36 mouse cellular contexts compared by ENCODE assay signal in genomic region chr1:34468500-34468899, GRCm38 (mm10). TPM values are rescaled to one million over a fixed set of nuclear protein-coding genes. Genes with fewer than 3 reads are reported as not detected.
A peak's percentile ranks its signal among the peaks of the same experiment; 100 is the strongest.
DNase-seq lines count a peak whose midpoint lies in the region; ATAC-seq and TF ChIP-seq lines count a peak whose summit lies in the region.
"Had no signal": no experiment of that assay in that cellular context is flagged by ENCODE, and none has a peak within 500 bp of the region (broad histone marks: within the 10 kb centered on the region; RNA-seq: fewer than 3 reads in every experiment).

No protein-coding gene starts in this region.

- in situ Hi-C loops in ES-E14 (cut with MboI; ENCODE audit: low sequenced_read_pairs in 2 of 2, unreplicated experiment in 2 of 2) = no loop called here

- no peak for ATAC-seq in lung, embryonic 15.5 days (ENCODE audit: borderline replicate concordance, extremely low read depth, low FRiP score, low TSS enrichment)
- ATAC-seq in granulocyte monocyte progenitor cell, adult 5-6 weeks (replicated peaks; ENCODE audit: poor library complexity, severe bottlenecking) = peak; percentile 8; the same call in 1 of the 2 replicates
- ATAC-seq in hindbrain, embryonic 12.5 days (ENCODE audit: low FRiP score) = no peak
- ATAC-seq: activated CD4-positive, CD25-positive, alpha-beta regulatory T cell, adult 4 months; forebrain, embryonic 16.5 days; hindbrain, postnatal 0 days; inflammation-experienced regulatory T-cells, adult 6 months; intestine, embryonic 16.5 days; Patski had no signal

- no peaks in the 10 kb centered on the region for H3K36me3 ChIP-seq in lung, embryonic 15.5 days
- H3K36me3 ChIP-seq in ES-E14 (ENCODE audit: control insufficient read depth, insufficient read depth, low read length, poor library complexity, severe bottlenecking) = no peaks in the 10 kb centered on the region
- no peaks in the 10 kb centered on the region for H3K36me3 ChIP-seq in hindbrain, embryonic 12.5 days
- H3K36me3 ChIP-seq in embryonic facial prominence, embryonic 10.5 days (replicated peaks) = no peaks in the 10 kb centered on the region
- H3K36me3 ChIP-seq: embryonic facial prominence, embryonic 13.5 days; forebrain, embryonic 12.5 days; heart, embryonic 12.5 days; heart, embryonic 15.5 days; hindbrain, embryonic 10.5 days had no signal

- H3K27me3 ChIP-seq in lung, embryonic 15.5 days = no peaks in the 10 kb centered on the region; the same call in 1 of the 2 replicates
- H3K27me3 ChIP-seq in hindbrain, embryonic 12.5 days = peaks cover 25% of the 10 kb centered on the region
- H3K27me3 ChIP-seq in embryonic facial prominence, embryonic 10.5 days (replicated peaks; ENCODE audit: low read depth, poor library complexity, severe bottlenecking) = peaks cover 31% of the 10 kb centered on the region
- H3K27me3 ChIP-seq: CH12.LX; heart, embryonic 15.5 days had no signal

- WGBS in lung, embryonic 15.5 days = 67% methylated on average over 4 of the region's 4 CpGs
- 74% methylated on average over 4 of the region's 4 CpGs for WGBS in hindbrain, embryonic 12.5 days
- 69% methylated on average over 4 of the region's 4 CpGs for WGBS in embryonic facial prominence, embryonic 10.5 days

- H3K4me2 ChIP-seq in lung, embryonic 15.5 days = no peak overlapping the region
- H3K4me2 ChIP-seq in hindbrain, embryonic 12.5 days (replicated peaks) = no peak overlapping the region
- H3K4me2 ChIP-seq: embryonic facial prominence, embryonic 13.5 days; forebrain, embryonic 12.5 days; heart, embryonic 12.5 days; heart, embryonic 15.5 days; hindbrain, embryonic 14.5 days had no signal

- no peak overlapping the region for H3K4me3 ChIP-seq in lung, embryonic 15.5 days
- H3K4me3 ChIP-seq in ES-E14 (ENCODE audit: insufficient read depth in 1 of 2, low read depth in 1 of 2, low read length in 2 of 2, poor library complexity in 1 of 2, severe bottlenecking in 1 of 2) = no peak overlapping the region
- H3K4me3 ChIP-seq in hindbrain, embryonic 12.5 days = no peak overlapping the region
- H3K4me3 ChIP-seq in embryonic facial prominence, embryonic 10.5 days = no peak overlapping the region
- H3K4me3 ChIP-seq: embryonic facial prominence, embryonic 13.5 days; erythroblast, embryonic 14.5 days; forebrain, embryonic 12.5 days; gastrocnemius, adult 2 months; heart, embryonic 12.5 days; heart, embryonic 15.5 days; hindbrain, embryonic 10.5 days had no signal

- peaks cover 17% of the 10 kb centered on the region for H3K4me1 ChIP-seq in lung, embryonic 15.5 days
- peaks cover 2 to 21% of the 10 kb centered on the region in 2 experiments; a peak in 3 of 4 replicates for H3K4me1 ChIP-seq in ES-E14 (ENCODE audit: control insufficient read depth in 2 of 2, insufficient read depth in 2 of 2, low read length in 2 of 2, poor library complexity in 1 of 2)
- peaks cover 13% of the 10 kb centered on the region for H3K4me1 ChIP-seq in hindbrain, embryonic 12.5 days
- peaks cover 16% of the 10 kb centered on the region for H3K4me1 ChIP-seq in embryonic facial prominence, embryonic 10.5 days
- H3K4me1 ChIP-seq: embryonic facial prominence, embryonic 13.5 days had no signal

- peak overlapping the region; percentile 49; the same call in 1 of the 2 replicates for H3K27ac ChIP-seq in lung, embryonic 15.5 days
- H3K27ac ChIP-seq in ES-E14 (ENCODE audit: insufficient read depth, low read depth, low read length, poor library complexity, severe bottlenecking) = peak overlapping the region; percentile 67; the same call in 1 of the 2 replicates
- H3K27ac ChIP-seq in hindbrain, embryonic 12.5 days = no peak overlapping the region
- H3K27ac ChIP-seq in embryonic facial prominence, embryonic 10.5 days (replicated peaks) = no peak overlapping the region
- H3K27ac ChIP-seq: embryonic facial prominence, embryonic 13.5 days; forebrain, embryonic 12.5 days; gastrocnemius, adult 2 months; heart, embryonic 15.5 days; hindbrain, embryonic 10.5 days; hindbrain, embryonic 14.5 days; hindbrain, postnatal 0 days had no signal

- no peak overlapping the region for H3K9ac ChIP-seq in lung, embryonic 15.5 days
- H3K9ac ChIP-seq in ES-E14 (ENCODE audit: insufficient read depth, low read depth, low read length, poor library complexity, severe bottlenecking) = 0 out of 2 replicates have a peak overlapping the region, but pooled peaks have one; percentile 5
- no peak overlapping the region for H3K9ac ChIP-seq in hindbrain, embryonic 12.5 days
- H3K9ac ChIP-seq: embryonic facial prominence, embryonic 13.5 days; forebrain, embryonic 12.5 days; heart, embryonic 12.5 days; heart, embryonic 15.5 days; hindbrain, embryonic 14.5 days had no signal

- no peaks in the 10 kb centered on the region for H3K9me3 ChIP-seq in lung, embryonic 15.5 days
- H3K9me3 ChIP-seq in ES-E14 (ENCODE audit: control insufficient read depth, insufficient read depth, low read depth, low read length) = no peaks in the 10 kb centered on the region
- no peaks in the 10 kb centered on the region for H3K9me3 ChIP-seq in hindbrain, embryonic 12.5 days (replicated peaks)
- no peaks in the 10 kb centered on the region for H3K9me3 ChIP-seq in embryonic facial prominence, embryonic 10.5 days
- H3K9me3 ChIP-seq: embryonic facial prominence, embryonic 13.5 days; forebrain, embryonic 12.5 days; heart, embryonic 12.5 days; heart, embryonic 15.5 days; hindbrain, embryonic 10.5 days had no signal

- DNase-seq in lung, adult 18-20 months = no peak
- DNase-seq in ES-E14 (ENCODE audit: low read depth, low spot score) (no peak), ZHBTc4 (ENCODE audit: low read depth, low spot score) (peak; percentile 37)
- no peak for DNase-seq in adrenal gland, adult 18-20 months (ENCODE audit: low spot score in 2 of 2)
- DNase-seq in embryonic facial prominence, embryonic 10.5 days (ENCODE audit: low spot score) = no peak
- DNase-seq: adrenal gland, postnatal 10 days; adrenal gland, postnatal 36 days; B cell, adult 2 months; cerebellum, adult 18-20 months; cerebellum, adult 9-11 months; cerebellum, postnatal 25 days; gastrocnemius, adult 2 months; gastrocnemius, postnatal 14 days; heart, adult 18-20 months; heart, postnatal 10 days; heart, postnatal 36 days; kidney, adult 18-20 months had no signal

TF ChIP-seq in ES-E14, 5 proteins besides CTCF, POLR2A, EP300 and RAD21:
- TF ChIP-seq ZC3H11A (IDR thresholded peaks at IDR 0.05; ENCODE audit: borderline replicate concordance, low read depth, low read length) (no peak), ZNF384 (IDR thresholded peaks at IDR 0.05; ENCODE audit: low read depth, low read length) (no peak), CHD2 (IDR thresholded peaks at IDR 0.05; ENCODE audit: low read depth, low read length) (no peak)
TF ChIP-seq in ES-E14: peak in this region for 0.

RNA-seq across cellular contexts. Expression of gene Ptpn18, which starts 8.9 kb away (rescaled TPM):
- 41.4 and 44.0 TPM in 2 replicates for polyA plus RNA-seq in lung, embryonic 15.5 days (2015; fragmentation: Nextera tagmentation; extraction: Ambion mirVana)
- 2.6 and 4.0 TPM in 2 replicates for total RNA-seq in ES-E14 (2012; rRNA removed)
- 46.9 and 56.7 TPM in 2 replicates for total RNA-seq in granulocyte monocyte progenitor cell, adult 5-6 weeks (2014; fragmentation: Nextera tagmentation)
- 292 and 344 TPM in 2 replicates for total RNA-seq in granulocyte monocyte progenitor cell, adult 5-6 weeks (2017)
- 6.9 and 12.0 TPM in 2 replicates for polyA plus RNA-seq in hindbrain, embryonic 12.5 days (2016; fragmentation: Nextera tagmentation; extraction: Ambion mirVana)
- total RNA-seq in adrenal gland, adult 18-20 months (2021) = 1 to 10 TPM; 3.1 to 8.9 TPM
- 4.5 and 6.0 TPM in 2 replicates for polyA plus RNA-seq in embryonic facial prominence, embryonic 10.5 days (2016; fragmentation: Nextera tagmentation; extraction: Ambion mirVana)

RNA-seq across cellular contexts. Expression of gene Imp4, which starts 28.8 kb away (rescaled TPM):
- polyA plus RNA-seq in lung, embryonic 15.5 days (2015; fragmentation: Nextera tagmentation; extraction: Ambion mirVana) = 80.1 and 82.4 TPM in 2 replicates
- total RNA-seq in ES-E14 (2012; rRNA removed) = 103 and 111 TPM in 2 replicates
- 45.9 and 50.4 TPM in 2 replicates for total RNA-seq in granulocyte monocyte progenitor cell, adult 5-6 weeks (2014; fragmentation: Nextera tagmentation)
- total RNA-seq in granulocyte monocyte progenitor cell, adult 5-6 weeks (2017) = 26.2 and 35.9 TPM in 2 replicates
- polyA plus RNA-seq in hindbrain, embryonic 12.5 days (2016; fragmentation: Nextera tagmentation; extraction: Ambion mirVana) = 69.7 and 70.1 TPM in 2 replicates
- total RNA-seq in adrenal gland, adult 18-20 months (2021) = 10 to 100 TPM; 65.2 to 68.7 TPM
- polyA plus RNA-seq in embryonic facial prominence, embryonic 10.5 days (2016; fragmentation: Nextera tagmentation; extraction: Ambion mirVana) = 123 and 124 TPM in 2 replicates

RNA-seq across cellular contexts. Expression of gene Ccdc115, which starts 29.0 kb away (rescaled TPM):
- 54.2 and 55.2 TPM in 2 replicates for polyA plus RNA-seq in lung, embryonic 15.5 days (2015; fragmentation: Nextera tagmentation; extraction: Ambion mirVana)
- 21.6 and 26.6 TPM in 2 replicates for total RNA-seq in ES-E14 (2012; rRNA removed)
- total RNA-seq in granulocyte monocyte progenitor cell, adult 5-6 weeks (2014; fragmentation: Nextera tagmentation) = 45.7 and 60.2 TPM in 2 replicates
- 70.6 and 81.4 TPM in 2 replicates for total RNA-seq in granulocyte monocyte progenitor cell, adult 5-6 weeks (2017)
- 61.4 and 62.9 TPM in 2 replicates for polyA plus RNA-seq in hindbrain, embryonic 12.5 days (2016; fragmentation: Nextera tagmentation; extraction: Ambion mirVana)
- 10 to 100 TPM; 16.0 to 18.0 TPM for total RNA-seq in adrenal gland, adult 18-20 months (2021)
- polyA plus RNA-seq in embryonic facial prominence, embryonic 10.5 days (2016; fragmentation: Nextera tagmentation; extraction: Ambion mirVana) = 55.1 and 57.6 TPM in 2 replicates

RNA-seq across cellular contexts. Expression of gene Prss39, which starts 29.7 kb away (rescaled TPM):
- not detected in 2 replicates for polyA plus RNA-seq in lung, embryonic 15.5 days (2015; fragmentation: Nextera tagmentation; extraction: Ambion mirVana)
- not detected in 2 replicates for total RNA-seq in ES-E14 (2012; rRNA removed)
- total RNA-seq in granulocyte monocyte progenitor cell, adult 5-6 weeks (2014; fragmentation: Nextera tagmentation) = 1.2 TPM in 1 of 2 replicates, not detected in the other
- not detected in 2 replicates for total RNA-seq in granulocyte monocyte progenitor cell, adult 5-6 weeks (2017)
- polyA plus RNA-seq in hindbrain, embryonic 12.5 days (2016; fragmentation: Nextera tagmentation; extraction: Ambion mirVana) = not detected in 2 replicates
- not detected for total RNA-seq in adrenal gland, adult 18-20 months (2021)
- polyA plus RNA-seq in embryonic facial prominence, embryonic 10.5 days (2016; fragmentation: Nextera tagmentation; extraction: Ambion mirVana) = not detected in 2 replicates
- total RNA-seq: adrenal gland, postnatal 10 days; adrenal gland, postnatal 36 days; CH12.LX; common myeloid progenitor, adult 5-6 weeks; gastrocnemius, adult 2 months; gastrocnemius, postnatal 14 days; gastrocnemius, postnatal 4 days; heart, adult 18-20 months; heart, postnatal 10 days; heart, postnatal 36 days; hindbrain, postnatal 0 days had no signal
- polyA plus RNA-seq: embryonic facial prominence, embryonic 13.5 days; erythroblast, embryonic 14.5 days; forebrain, embryonic 12.5 days; forebrain, embryonic 16.5 days; heart, embryonic 12.5 days; heart, embryonic 15.5 days; hindbrain, embryonic 10.5 days; hindbrain, embryonic 14.5 days; hindbrain, postnatal 0 days; inflammation-experienced regulatory T-cells, adult 6 months; intestine, embryonic 16.5 days; Patski had no signal

Comparison
In these comparisons a context has a peak if more than half of its experiments do, and no peak if none do; other contexts are left out.
1. H3K27ac ChIP-seq: peak in lung, embryonic 15.5 days (single experiment) and ES-E14 (single experiment); none in hindbrain, embryonic 12.5 days (single experiment) and embryonic facial prominence, embryonic 10.5 days (single experiment).